Mouse (Mus musculus): ENCODE measurements around the gene Itga5. TPM values are rescaled to one million over a fixed set of nuclear protein-coding genes. Genes with fewer than 3 reads are reported as not detected.
A peak's percentile ranks its signal among the peaks of the same experiment; 100 is the strongest.

The Itga5 gene
- polyA plus RNA-seq, 1 experiment from 2014 or later, result 26.1 TPM

- peak overlapping the region; percentile 28 for H3K4me3 ChIP-seq
- H3K36me3 ChIP-seq, result no peaks in the 10 kb centered on the region
- peaks cover 25% of the 10 kb centered on the region for H3K27me3 ChIP-seq (ENCODE audit: low read depth, poor library complexity, severe bottlenecking)
- no peaks in the 10 kb centered on the region for H3K9me3 ChIP-seq (replicated peaks)
- DNase-seq (ENCODE audit: low spot score), result no peak
- H3K27ac ChIP-seq (replicated peaks), result peak overlapping the region; percentile 85
- 23% methylated on average over 5 of the region's 5 CpGs for WGBS
- peaks cover 73% of the 10 kb centered on the region for H3K4me1 ChIP-seq
Observed at GRCm38 (mm10) chr15:103333738-103334137, 32.8 kb downstream of the Itga5 start.

- H3K36me3 ChIP-seq, result no peaks in the 10 kb centered on the region
- peak overlapping the region; percentile 85 for H3K27ac ChIP-seq (replicated peaks)
- no peak for DNase-seq (ENCODE audit: low spot score)
- 55% methylated on average over 5 of the region's 5 CpGs for WGBS
- peaks cover 19% of the 10 kb centered on the region for H3K27me3 ChIP-seq (ENCODE audit: low read depth, poor library complexity, severe bottlenecking)
- no peaks in the 10 kb centered on the region for H3K9me3 ChIP-seq (replicated peaks)
- H3K4me1 ChIP-seq, result peaks cover 67% of the 10 kb centered on the region
- peak overlapping the region; percentile 34 for H3K4me3 ChIP-seq
Observed at GRCm38 (mm10) chr15:103333081-103333615, 33.4 kb downstream of the Itga5 start.

DNA sequence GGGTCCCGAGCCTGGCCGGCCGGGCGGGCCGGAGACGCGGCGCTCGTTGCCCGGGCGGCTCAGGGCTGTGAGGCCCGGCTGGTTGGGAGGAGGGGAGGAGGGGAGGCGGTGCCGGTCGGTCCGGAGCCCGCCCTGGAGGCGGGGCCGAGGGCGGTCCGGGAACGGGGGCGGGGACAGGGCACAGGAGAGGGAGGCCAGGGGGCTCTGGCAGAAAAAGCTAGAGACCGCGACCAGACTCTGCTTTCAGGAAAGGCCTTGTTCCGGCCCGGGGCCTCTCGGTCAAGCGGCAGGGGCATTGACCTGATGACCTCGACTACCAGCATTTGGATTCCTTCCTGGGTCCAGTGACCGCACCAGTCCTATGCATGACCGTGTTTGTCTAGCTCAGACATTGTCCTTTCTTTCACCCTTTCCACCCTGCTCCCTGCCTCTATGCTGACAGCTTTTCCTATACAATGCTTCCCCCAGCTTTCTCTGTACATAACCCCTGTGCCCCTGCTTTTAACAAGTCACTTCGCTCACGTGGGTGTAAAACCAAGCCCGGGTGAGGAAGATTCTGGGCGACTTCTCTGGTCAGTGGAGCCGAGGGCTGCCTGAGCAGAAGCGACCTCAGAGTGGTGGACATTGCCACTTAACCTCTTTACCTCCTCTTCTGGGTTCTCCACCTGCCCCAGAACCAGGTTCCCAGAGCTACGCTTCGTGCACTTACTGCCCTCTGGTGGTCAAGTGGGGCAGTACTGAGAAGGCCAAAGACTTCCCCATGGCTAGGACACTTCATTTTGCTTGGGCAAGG lies 42.9 kb downstream of the Itga5 start:
- H3K36me3 ChIP-seq, result peaks cover 22% of the 10 kb centered on the region
- peaks cover 48% of the 10 kb centered on the region for H3K4me1 ChIP-seq
- H3K9me3 ChIP-seq (replicated peaks), result no peaks in the 10 kb centered on the region
- WGBS, result under 1% methylated on average over 40 of the region's 40 CpGs
- H3K4me3 ChIP-seq, result peak overlapping the region; percentile 76
- H3K27ac ChIP-seq (replicated peaks), result peak overlapping the region; percentile 95
- peak; percentile 93 for DNase-seq (ENCODE audit: low spot score)
- H3K27me3 ChIP-seq (ENCODE audit: low read depth, poor library complexity, severe bottlenecking), result no peaks in the 10 kb centered on the region

DNA sequence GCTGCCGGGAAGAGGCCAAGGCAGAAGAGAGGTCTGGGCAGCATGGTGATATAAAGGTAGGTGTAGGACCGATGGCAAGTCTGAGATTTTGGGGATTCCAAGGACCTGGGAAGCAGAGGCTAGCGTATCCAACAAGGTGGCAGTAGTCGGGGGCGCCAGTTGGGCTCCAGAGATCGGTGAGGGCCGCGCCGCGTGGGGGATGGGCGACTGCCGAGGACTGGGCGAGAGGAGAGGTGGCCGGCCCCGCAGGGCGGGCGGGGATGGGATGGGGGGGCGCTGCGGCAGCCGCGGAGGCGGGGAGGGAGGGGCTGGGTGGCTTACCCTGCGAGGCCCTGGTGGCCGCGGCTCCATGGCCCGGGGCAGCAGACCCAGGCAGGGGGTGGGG lies 43.5 kb downstream of the Itga5 start:
- under 1% methylated on average over 25 of the region's 26 CpGs for WGBS
- Histone ChIP-seq H3K27ac (replicated peaks) (peak overlapping the region; percentile 95), H3K36me3 (peaks cover 27% of the 10 kb centered on the region)

DNA sequence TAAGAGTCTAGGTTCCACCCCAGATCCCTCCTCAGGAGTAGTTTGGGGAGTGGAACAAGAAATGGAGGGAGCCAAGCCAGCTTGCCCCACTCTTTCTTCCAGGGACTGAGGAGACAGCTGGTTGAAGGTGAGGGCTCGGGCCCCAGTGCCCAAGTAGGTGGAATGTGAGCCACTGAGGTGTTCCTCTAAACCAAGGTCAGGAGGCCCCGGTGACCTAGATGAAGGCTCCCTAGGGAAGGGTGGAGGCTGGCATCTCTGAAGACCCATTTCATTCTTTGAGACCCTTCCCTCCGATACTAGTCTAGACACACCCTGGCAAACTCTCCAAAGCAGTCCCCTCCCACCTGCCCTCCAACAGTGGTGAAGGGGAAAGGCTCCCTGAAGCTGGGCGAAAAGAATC lies 44.2 kb downstream of the Itga5 start:
- peak overlapping the region; percentile 95 for H3K27ac ChIP-seq (replicated peaks)
- H3K36me3 ChIP-seq, result peaks cover 34% of the 10 kb centered on the region
- no peaks in the 10 kb centered on the region for H3K9me3 ChIP-seq (replicated peaks)
- no peaks in the 10 kb centered on the region for H3K27me3 ChIP-seq (ENCODE audit: low read depth, poor library complexity, severe bottlenecking)
- H3K4me1 ChIP-seq, result peaks cover 48% of the 10 kb centered on the region
- H3K4me3 ChIP-seq, result peak overlapping the region; percentile 76
- WGBS, result 59% methylated on average over 4 of the region's 4 CpGs
- DNase-seq (ENCODE audit: low spot score), result no peak

More for the DNA sequence above, 43.5 kb downstream of the Itga5 start:
- Histone ChIP-seq H3K4me1 (peaks cover 48% of the 10 kb centered on the region), H3K4me3 (peak overlapping the region; percentile 76), H3K27me3 (ENCODE audit: low read depth, poor library complexity, severe bottlenecking) (no peaks in the 10 kb centered on the region), H3K9me3 (replicated peaks) (no peaks in the 10 kb centered on the region)
- no peak for DNase-seq (ENCODE audit: low spot score)

- DNase-seq (ENCODE audit: low spot score), result peak; percentile 44
- H3K27ac ChIP-seq (replicated peaks), result no peak overlapping the region
- H3K27me3 ChIP-seq (ENCODE audit: low read depth, poor library complexity, severe bottlenecking), result no peaks in the 10 kb centered on the region
- H3K4me3 ChIP-seq, result no peak overlapping the region
- 62% methylated on average over 1 of the region's 1 CpGs for WGBS
- peaks cover 47% of the 10 kb centered on the region for H3K36me3 ChIP-seq
- H3K9me3 ChIP-seq (replicated peaks), result no peaks in the 10 kb centered on the region
- peaks cover 51% of the 10 kb centered on the region for H3K4me1 ChIP-seq
Observed at GRCm38 (mm10) chr15:103321076-103321475, 45.5 kb downstream of the Itga5 start.

- no peak for DNase-seq (ENCODE audit: low spot score)
- H3K27ac ChIP-seq (replicated peaks), result no peak overlapping the region
- peaks cover 60% of the 10 kb centered on the region for H3K36me3 ChIP-seq
- peaks cover 12% of the 10 kb centered on the region for H3K27me3 ChIP-seq (ENCODE audit: low read depth, poor library complexity, severe bottlenecking)
- no peak overlapping the region for H3K4me3 ChIP-seq
- peaks cover 64% of the 10 kb centered on the region for H3K4me1 ChIP-seq
- 82% methylated on average over 3 of the region's 3 CpGs for WGBS
- no peaks in the 10 kb centered on the region for H3K9me3 ChIP-seq (replicated peaks)
Observed at GRCm38 (mm10) chr15:103318201-103318816, 48.3 kb downstream of the Itga5 start.

DNA sequence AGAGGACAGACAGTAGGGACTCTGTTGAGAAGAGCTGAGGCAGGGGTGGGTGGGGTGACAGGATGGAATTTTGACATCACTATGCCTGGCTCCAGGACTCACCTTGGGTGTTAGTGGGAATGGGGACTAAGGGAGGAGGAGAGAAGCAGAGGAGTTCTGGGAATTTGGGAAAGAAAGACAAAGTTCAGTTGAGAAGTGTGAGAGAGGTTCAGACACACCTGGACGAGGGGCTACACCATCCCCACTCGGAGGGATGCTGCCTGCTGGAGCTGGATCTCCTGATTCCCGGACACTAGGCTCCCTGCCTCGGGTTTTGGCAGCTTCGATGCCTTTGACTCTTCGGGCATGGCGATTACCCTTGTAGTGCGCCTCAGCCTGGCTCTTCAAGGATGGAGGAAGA lies 48.8 kb downstream of the Itga5 start:
- Histone ChIP-seq H3K4me1 (peaks cover 63% of the 10 kb centered on the region), H3K9me3 (replicated peaks) (no peaks in the 10 kb centered on the region), H3K4me3 (no peak overlapping the region), H3K27ac (replicated peaks) (no peak overlapping the region), H3K36me3 (peaks cover 60% of the 10 kb centered on the region), H3K27me3 (ENCODE audit: low read depth, poor library complexity, severe bottlenecking) (peaks cover 12% of the 10 kb centered on the region)
- 88% methylated on average over 8 of the region's 8 CpGs for WGBS
- no peak for DNase-seq (ENCODE audit: low spot score)

DNA sequence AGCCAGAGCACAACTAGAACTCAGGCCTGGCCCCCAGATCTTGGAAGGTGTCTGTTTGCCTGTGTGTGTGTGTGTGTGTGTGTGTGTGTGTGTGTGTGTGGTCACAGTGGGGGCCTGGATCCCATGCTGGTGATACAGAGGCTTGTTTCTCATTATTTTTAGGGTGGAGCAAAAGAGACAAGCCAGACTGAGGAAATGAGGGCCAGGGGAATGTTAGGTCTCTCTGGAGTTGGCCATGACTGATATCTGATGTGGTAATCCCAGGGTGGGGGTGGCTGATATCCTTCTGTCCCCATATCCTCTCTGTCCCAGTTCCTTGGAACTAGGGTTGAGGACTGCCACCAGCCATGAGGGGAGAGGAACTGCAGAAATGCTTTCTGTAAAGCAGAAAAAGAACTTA lies 49.4 kb downstream of the Itga5 start:
- Histone ChIP-seq H3K27me3 (ENCODE audit: low read depth, poor library complexity, severe bottlenecking) (peaks cover 12% of the 10 kb centered on the region), H3K27ac (replicated peaks) (no peak overlapping the region), H3K4me3 (no peak overlapping the region), H3K9me3 (replicated peaks) (no peaks in the 10 kb centered on the region), H3K36me3 (peaks cover 60% of the 10 kb centered on the region), H3K4me1 (peaks cover 57% of the 10 kb centered on the region)
- DNase-seq (ENCODE audit: low spot score), result no peak

DNA sequence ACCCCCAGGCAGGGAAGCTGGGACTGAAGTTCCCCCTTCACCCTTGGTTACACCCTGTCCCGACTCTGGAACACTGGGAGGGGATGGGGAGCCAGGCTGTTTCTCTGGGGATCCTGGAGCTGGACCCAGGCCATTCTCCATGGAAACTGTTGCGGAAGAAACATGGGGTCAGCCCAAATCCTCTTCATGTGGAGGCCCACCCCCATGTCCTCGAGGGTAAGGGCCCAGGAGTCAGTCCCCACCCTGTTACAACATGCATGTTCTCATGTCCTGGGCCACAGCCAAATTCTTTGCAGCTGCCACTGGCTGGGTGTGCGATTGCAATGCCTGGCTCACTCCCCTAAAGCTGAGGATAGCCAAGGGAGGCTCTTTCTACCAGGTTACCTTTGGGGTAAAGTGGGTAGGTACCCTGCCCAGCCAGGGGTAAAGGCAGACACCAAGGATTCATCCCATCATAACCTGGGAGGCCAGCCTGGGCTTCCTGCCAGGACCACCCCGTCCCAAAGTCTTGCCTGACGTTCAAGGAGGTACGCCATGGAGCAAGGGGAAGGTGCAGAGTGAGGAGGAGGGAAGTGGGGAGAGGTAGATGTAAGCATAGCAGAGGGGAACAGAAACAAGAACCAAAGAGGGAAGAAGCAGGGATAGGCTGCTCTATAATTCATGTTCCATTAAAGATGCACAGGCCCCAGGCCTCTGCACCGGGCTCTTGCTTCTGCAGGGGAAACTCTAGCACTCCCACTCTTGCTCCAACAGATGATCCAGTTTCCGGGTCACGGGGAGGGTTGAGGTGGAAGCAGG lies 50.4 kb downstream of the Itga5 start:
- H3K4me3 ChIP-seq, result no peak overlapping the region
- peaks cover 47% of the 10 kb centered on the region for H3K4me1 ChIP-seq
- H3K27ac ChIP-seq (replicated peaks), result no peak overlapping the region
- H3K36me3 ChIP-seq, result peaks cover 60% of the 10 kb centered on the region
- peaks cover 12% of the 10 kb centered on the region for H3K27me3 ChIP-seq (ENCODE audit: low read depth, poor library complexity, severe bottlenecking)
- H3K9me3 ChIP-seq (replicated peaks), result no peaks in the 10 kb centered on the region
- 89% methylated on average over 10 of the region's 10 CpGs for WGBS
- no peak for DNase-seq (ENCODE audit: low spot score)

GRCm38 (mm10) chr15:103315011-103315502 lies 51.5 kb downstream of the Itga5 start:
- DNase-seq (ENCODE audit: low spot score), result peak; percentile 90
- Histone ChIP-seq H3K4me1 (peaks cover 37% of the 10 kb centered on the region), H3K9me3 (replicated peaks) (no peaks in the 10 kb centered on the region), H3K27me3 (ENCODE audit: low read depth, poor library complexity, severe bottlenecking) (peaks cover 17% of the 10 kb centered on the region), H3K27ac (replicated peaks) (peak overlapping the region; percentile 75), H3K36me3 (peaks cover 50% of the 10 kb centered on the region), H3K4me3 (peak overlapping the region; percentile 50)
- WGBS, result 3% methylated on average over 18 of the region's 18 CpGs

GRCm38 (mm10) chr15:103314181-103314580 lies 52.4 kb downstream of the Itga5 start:
- peak; percentile 33 for DNase-seq (ENCODE audit: low spot score)
- WGBS, result 28% methylated on average over 22 of the region's 22 CpGs
- Histone ChIP-seq H3K4me3 (peak overlapping the region; percentile 50), H3K27me3 (ENCODE audit: low read depth, poor library complexity, severe bottlenecking) (peaks cover 26% of the 10 kb centered on the region), H3K9me3 (replicated peaks) (no peaks in the 10 kb centered on the region), H3K4me1 (peaks cover 37% of the 10 kb centered on the region), H3K36me3 (peaks cover 44% of the 10 kb centered on the region), H3K27ac (replicated peaks) (peak overlapping the region; percentile 75)

Data from midbrain, embryonic 10.5 days (tissue).